Mouse (Mus musculus) MEL (cell line): ENCODE results near the gene Arhgap45. TPM values are rescaled to one million over a fixed set of nuclear protein-coding genes. Genes with fewer than 3 reads are reported as not detected.

Experiments
- DNase-seq: peaks from one replicate; pipeline ENCODE4 v3.0.0; 2011; ENCODE audit warnings: low read depth, low spot score
- H3K27ac ChIP-seq: 2 replicates; pipeline ENCODE4 v1.5.1; 2012; ENCODE audit warnings: low read depth, mild to moderate bottlenecking, control low read depth, low read length, moderate library complexity; ENCODE audit not compliant: control insufficient read depth
- H3K27me3 ChIP-seq, 2 experiments: fragments of 150-350 bp in 1 of 2; sonication (generic) in 1 of 2; 2 replicates each; pipeline ENCODE4 v1.6.1; 2012; ENCODE audit warnings: low read length in 2 of 2, mild to moderate bottlenecking in 2 of 2, improper control_type of control experiment in 1 of 2, moderate library complexity in 1 of 2; ENCODE audit not compliant: insufficient read depth in 2 of 2, control insufficient read depth in 1 of 2
- H3K36me3 ChIP-seq, 2 experiments: 2 replicates each; pipeline ENCODE4 v1.6.1; 2012 to 2014; ENCODE audit warnings: low read length in 2 of 2, improper control_type of control experiment in 1 of 2, inconsistent platforms in 1 of 2, mild to moderate bottlenecking in 1 of 2; ENCODE audit not compliant: insufficient read depth in 2 of 2, control insufficient read depth in 1 of 2
- H3K4me1 ChIP-seq, 2 experiments: fragments of 150-350 bp in 1 of 2; sonication (generic) in 1 of 2; 2 replicates each; pipeline ENCODE4 v1.6.1; 2012; ENCODE audit warnings: low read length in 2 of 2, improper control_type of control experiment in 1 of 2, mild to moderate bottlenecking in 1 of 2; ENCODE audit not compliant: insufficient read depth in 2 of 2, control insufficient read depth in 1 of 2
- H3K4me3 ChIP-seq, 2 experiments: fragments of 150-350 bp in 1 of 2; sonication (generic) in 1 of 2; 2 replicates each; pipeline ENCODE4 v1.5.1; 2012; ENCODE audit warnings: low read depth in 2 of 2, low read length in 2 of 2, mild to moderate bottlenecking in 2 of 2, moderate library complexity in 2 of 2, control low read depth in 1 of 2, improper control_type of control experiment in 1 of 2; ENCODE audit not compliant: control insufficient read depth in 1 of 2, insufficient read depth in 1 of 2
- H3K79me2 ChIP-seq: 2 replicates; pipeline ENCODE4 v1.6.1; 2012; ENCODE audit warnings: mild to moderate bottlenecking, low read length, moderate library complexity; ENCODE audit not compliant: control insufficient read depth, poor library complexity, insufficient read depth
- H3K9ac ChIP-seq: 2 replicates; pipeline ENCODE4 v1.6.1; 2012; ENCODE audit warnings: low read depth, mild to moderate bottlenecking, control low read depth, low read length, moderate library complexity; ENCODE audit not compliant: control insufficient read depth, poor library complexity, severe bottlenecking
- H3K9me3 ChIP-seq: fragments of 150-350 bp; sonication (generic); replicated peaks from 2 replicates; pipeline ENCODE4 v1.6.1; 2012; ENCODE audit warnings: mild to moderate bottlenecking, low read length, improper control_type of control experiment, moderate library complexity; ENCODE audit not compliant: insufficient read depth
- BHLHE40 ChIP-seq: IDR thresholded peaks from 2 replicates; pipeline ENCODE4 v1.6.1; 2012; ENCODE audit warnings: low read depth, mild to moderate bottlenecking, inconsistent platforms, low read length, improper control_type of control experiment, borderline replicate concordance
- CHD1 ChIP-seq: IDR thresholded peaks from 2 replicates; pipeline ENCODE4 v1.6.1; 2012; ENCODE audit warnings: low read depth, mild to moderate bottlenecking, inconsistent platforms, low read length, improper control_type of control experiment
- E2F4 ChIP-seq: IDR thresholded peaks from 2 replicates; pipeline ENCODE4 v1.6.1; 2011; ENCODE audit warnings: low read depth, low read length, improper control_type of control experiment, borderline replicate concordance
- ELF1 ChIP-seq: IDR thresholded peaks from 2 replicates; pipeline ENCODE4 v1.6.1; 2014; ENCODE audit warnings: low read depth, mild to moderate bottlenecking, inconsistent platforms, low read length, improper control_type of control experiment, moderate library complexity
- EP300 ChIP-seq, 2 experiments: IDR thresholded peaks; 2 replicates each; pipeline ENCODE4 v1.6.1; 2011; ENCODE audit warnings: improper control_type of control experiment in 2 of 2, low read length in 2 of 2, low read depth in 1 of 2, mild to moderate bottlenecking in 1 of 2
- ETS1 ChIP-seq: IDR thresholded peaks from 2 replicates; pipeline ENCODE4 v1.6.1; 2012; ENCODE audit warnings: low read depth, mild to moderate bottlenecking, inconsistent platforms, low read length, improper control_type of control experiment, moderate library complexity
- GABPA ChIP-seq: IDR thresholded peaks from 2 replicates; pipeline ENCODE4 v1.6.1; 2012; ENCODE audit warnings: low read depth, mild to moderate bottlenecking, inconsistent platforms, low read length, improper control_type of control experiment, moderate library complexity
- KAT2A ChIP-seq: conservative IDR thresholded peaks from 2 replicates; pipeline ENCODE4 v1.6.1; 2012; ENCODE audit warnings: low read depth, low read length, improper control_type of control experiment, inconsistent platforms
- MAX ChIP-seq: IDR thresholded peaks from 2 replicates; pipeline ENCODE4 v1.6.1; 2011; ENCODE audit warnings: low read length, improper control_type of control experiment
- MXI1 ChIP-seq: IDR thresholded peaks from 2 replicates; pipeline ENCODE4 v1.6.1; 2011; ENCODE audit warnings: mild to moderate bottlenecking, low read depth, low read length, improper control_type of control experiment
- MYB ChIP-seq: IDR thresholded peaks from 2 replicates; pipeline ENCODE4 v1.6.1; 2011; ENCODE audit warnings: mild to moderate bottlenecking, low read depth, low read length, improper control_type of control experiment
- MYC ChIP-seq: IDR thresholded peaks from 2 replicates; pipeline ENCODE4 v1.6.1; 2011; ENCODE audit warnings: low read depth, mild to moderate bottlenecking, low read length, improper control_type of control experiment, moderate library complexity
- NRF1 ChIP-seq: IDR thresholded peaks from 2 replicates; pipeline ENCODE4 v1.6.1; 2014; ENCODE audit warnings: low read depth, mild to moderate bottlenecking, inconsistent platforms, low read length, improper control_type of control experiment, moderate library complexity; ENCODE audit not compliant: poor library complexity, insufficient read depth, severe bottlenecking
- TAL1 ChIP-seq: IDR thresholded peaks from 2 replicates; pipeline ENCODE4 v1.6.1; 2012; ENCODE audit warnings: mild to moderate bottlenecking, inconsistent platforms, low read length, moderate library complexity, mixed read lengths
- TBP ChIP-seq: IDR thresholded peaks from 2 replicates; pipeline ENCODE4 v1.8.0; 2011; ENCODE audit warnings: low read depth, low read length, improper control_type of control experiment
- TCF12 ChIP-seq: IDR thresholded peaks from 2 replicates; pipeline ENCODE4 v1.6.1; 2014; ENCODE audit warnings: low read depth, mild to moderate bottlenecking, inconsistent platforms, low read length, improper control_type of control experiment, moderate library complexity
- ZKSCAN1 ChIP-seq: IDR thresholded peaks from 2 replicates; pipeline ENCODE4 v1.6.1; 2012; ENCODE audit warnings: low read depth, mild to moderate bottlenecking, inconsistent platforms, low read length, improper control_type of control experiment, moderate library complexity
- ZMIZ1 ChIP-seq: IDR thresholded peaks from 2 replicates; pipeline ENCODE4 v1.6.1; 2012; ENCODE audit warnings: low read depth, mild to moderate bottlenecking, inconsistent platforms, low read length, improper control_type of control experiment, moderate library complexity
- ZNF384 ChIP-seq: IDR thresholded peaks from 2 replicates; pipeline ENCODE4 v1.6.1; 2012; ENCODE audit warnings: low read depth, mild to moderate bottlenecking, inconsistent platforms, low read length, improper control_type of control experiment
- polyA plus RNA-seq, 2 experiments: library from polyadenylated mRNA; stranded (reverse) in 1 of 2; unstranded in 1 of 2; fragments of >175 nt in 1 of 2; fragments of >200 nt in 1 of 2; gene quantifications; 2 replicates each; pipeline versions ENCODE4 v1.2.1 to v1.2.4; 2012; ENCODE audit warnings: low replicate concordance in 2 of 2, low read depth in 1 of 2; ENCODE audit not compliant: insufficient read length in 2 of 2, insufficient read depth in 1 of 2, missing spikeins in 1 of 2
- total RNA-seq: library from RNA; depleted of rRNA; stranded (reverse); fragments of 300-350 nt; gene quantifications from 2 replicates; pipeline ENCODE4 v1.2.3, GENCODE M21; 2012

Gene Arhgap45
- total and polyA plus RNA-seq, 3 experiments: 26.2 to 53.6 TPM; not detected in 1

DNA sequence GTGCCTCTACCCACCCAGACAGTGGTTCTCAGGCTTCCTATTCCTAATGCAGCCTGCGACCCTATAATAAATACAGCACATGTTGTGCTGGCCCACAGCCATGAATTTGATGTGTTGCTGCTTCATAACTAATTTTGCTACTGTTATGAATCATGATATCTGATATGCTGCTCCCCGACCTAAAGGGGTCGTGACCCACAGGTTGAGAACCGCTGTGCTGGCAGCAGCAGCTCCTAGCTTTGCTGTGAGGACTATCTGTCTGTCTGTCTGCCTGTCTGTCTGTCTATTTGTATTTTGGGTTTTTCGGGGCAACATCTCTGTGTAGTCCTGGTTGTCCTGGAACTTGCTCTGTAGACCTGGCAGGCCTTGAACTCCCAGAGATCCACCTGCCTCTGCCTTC lies 7.3 kb downstream of the Arhgap45 start:
- peaks cover 4 to 28% of the 10 kb centered on the region in 2 experiments; a peak in 3 of 4 replicates for H3K4me1 ChIP-seq
- H3K79me2 ChIP-seq: no peaks in the 10 kb centered on the region
- peaks cover 2 to 23% of the 10 kb centered on the region in 2 experiments; a peak in 3 of 4 replicates for H3K36me3 ChIP-seq
- H3K9ac ChIP-seq: peak overlapping the region; percentile 51
- TF ChIP-seq MYB (no peak), TAL1 (no peak), ELF1 (0 out of 2 replicates have a peak, but pooled peaks have one; percentile 2), CHD1 (no peak), TBP (no peak), MAX (peak; percentile 37; the same call in 1 of the 2 replicates), MXI1 (0 out of 2 replicates have a peak, but pooled peaks have one; percentile 25), NRF1 (no peak), MYC (0 out of 2 replicates have a peak, but pooled peaks have one; percentile 2), ZKSCAN1 (no peak), GABPA (no peak), ZNF384 (no peak), KAT2A (no peak), E2F4 (no peak), BHLHE40 (no peak), TCF12 (no peak), ZMIZ1 (no peak), EP300 (IDR thresholded peaks at IDR 0.05; ENCODE audit: low read depth in 1 of 2, low read length in 2 of 2) (no peak), ETS1 (no peak)
- H3K27ac ChIP-seq: peak overlapping the region; percentile 74
- H3K27me3 ChIP-seq: no peaks in the 10 kb centered on the region
- peak; percentile 47 for DNase-seq
- H3K4me3 ChIP-seq: no peak overlapping the region
- H3K9me3 ChIP-seq: no peaks in the 10 kb centered on the region
